Mouse (Mus musculus) kidney, postnatal 0 days (tissue): ENCODE results near the gene Neo1. TPM values are rescaled to one million over a fixed set of nuclear protein-coding genes. Genes with fewer than 3 reads are reported as not detected.

ENCODE experiments used
- ATAC-seq: fragments of 200-750 bp; cut with Nextera tagmentation; replicated peaks from 2 replicates; pipeline ENCODE4 v1.8.0; 2017; ENCODE audit warnings: low read depth, moderate number of reproducible peaks, moderate TSS enrichment, moderate library complexity; ENCODE audit not compliant: low FRiP score
- DNase-seq: peaks from one replicate; pipeline ENCODE4 v3.0.0-alpha.2; 2016; ENCODE audit warnings: low spot score
- H3K27ac ChIP-seq: fragments of 300-500 bp; sonication (generic); 2 replicates; pipeline ENCODE4 v1.5.1; 2014; ENCODE audit warnings: mild to moderate bottlenecking
- H3K27me3 ChIP-seq: fragments of 300-500 bp; sonication (generic); 2 replicates; pipeline ENCODE4 v1.6.1; 2014; ENCODE audit warnings: low read length, mixed read lengths; ENCODE audit not compliant: insufficient read depth
- H3K36me3 ChIP-seq: fragments of 300-500 bp; sonication (generic); 2 replicates; pipeline ENCODE4 v1.6.1; 2014; ENCODE audit warnings: low read length, mixed read lengths; ENCODE audit not compliant: insufficient read depth
- H3K4me1 ChIP-seq: fragments of 300-500 bp; sonication (generic); replicated peaks from 2 replicates; pipeline ENCODE4 v1.6.1; 2014; ENCODE audit warnings: antibody characterized with exemption, low read length, mixed read lengths; ENCODE audit not compliant: insufficient read depth
- H3K4me2 ChIP-seq: fragments of 300-500 bp; sonication (generic); 2 replicates; pipeline ENCODE4 v1.6.1; 2014; ENCODE audit warnings: mild to moderate bottlenecking, low read length, moderate library complexity, mixed read lengths
- H3K4me3 ChIP-seq: fragments of 300-500 bp; sonication (generic); replicated peaks from 2 replicates; pipeline ENCODE4 v1.5.1; 2014; ENCODE audit warnings: low read depth, low read length
- H3K9ac ChIP-seq: fragments of 300-500 bp; sonication (generic); 2 replicates; pipeline ENCODE4 v1.6.1; 2014; ENCODE audit warnings: low read depth, low read length
- H3K9me3 ChIP-seq: fragments of 300-500 bp; sonication (generic); replicated peaks from 2 replicates; pipeline ENCODE4 v1.6.1; 2016; ENCODE audit warnings: low read length, inconsistent platforms, mixed read lengths
- CTCF ChIP-seq: IDR thresholded peaks from 2 replicates; pipeline ENCODE4 v1.5.1; 2016; ENCODE audit warnings: antibody characterized with exemption, low read depth, mild to moderate bottlenecking, moderate library complexity
- WGBS: fragments of 180-500 bp; shearing (Covaris S2); extraction: QIAGEN DNeasy Blood & Tissue Kit; methylation state at CpG from one replicate; pipeline ENCODE4 v1.1.7; 2014; 5-methylcytosine and 5-hydroxymethylcytosine counted together
- polyA plus RNA-seq: library from polyadenylated mRNA; unstranded; fragments of >200 nt; fragmentation: Nextera tagmentation; extraction: Ambion mirVana; gene quantifications from 2 replicates; pipeline ENCODE4 v1.2.1, GENCODE M21; 2015

The Neo1 gene
- polyA plus RNA-seq, 1 experiment from 2014 or later = 25.3 TPM

- Histone ChIP-seq H3K36me3 (no peaks in the 10 kb centered on the region), H3K27me3 (no peaks in the 10 kb centered on the region), H3K4me1 (no peaks in the 10 kb centered on the region; the same call in 1 of the 2 replicates), H3K27ac (no peak overlapping the region), H3K4me2 (no peak overlapping the region), H3K9ac (no peak overlapping the region), H3K4me3 (no peak overlapping the region), H3K9me3 (no peaks in the 10 kb centered on the region)
- ATAC-seq = no peak
- no peak for DNase-seq
- no peak for TF ChIP-seq CTCF
- 35% methylated on average over 6 of the region's 6 CpGs for WGBS
These were observed 29.5 kb upstream of the Neo1 start for GRCm38 (mm10) chr9:59065616-59066301.

GRCm38 (mm10) chr9:59062409-59062808 is 26.2 kb upstream of the Neo1 start:
- H3K4me2 ChIP-seq = no peak overlapping the region
- H3K27ac ChIP-seq = no peak overlapping the region
- H3K9me3 ChIP-seq = no peaks in the 10 kb centered on the region
- H3K4me3 ChIP-seq = no peak overlapping the region
- ATAC-seq = no peak
- no peak for TF ChIP-seq CTCF
- H3K4me1 ChIP-seq = no peaks in the 10 kb centered on the region; the same call in 1 of the 2 replicates
- no peak overlapping the region for H3K9ac ChIP-seq
- H3K27me3 ChIP-seq = no peaks in the 10 kb centered on the region
- DNase-seq = no peak
- no peaks in the 10 kb centered on the region for H3K36me3 ChIP-seq
- WGBS = 62% methylated on average over 4 of the region's 4 CpGs

GRCm38 (mm10) chr9:59060026-59060605 is 23.9 kb upstream of the Neo1 start:
- H3K4me1 ChIP-seq = no peaks in the 10 kb centered on the region
- no peak overlapping the region for H3K27ac ChIP-seq
- H3K9me3 ChIP-seq = no peaks in the 10 kb centered on the region
- no peak overlapping the region for H3K9ac ChIP-seq
- WGBS = 79% methylated on average over 9 of the region's 9 CpGs
- TF ChIP-seq CTCF = no peak
- DNase-seq = no peak
- H3K4me3 ChIP-seq = no peak overlapping the region
- H3K27me3 ChIP-seq = no peaks in the 10 kb centered on the region
- H3K4me2 ChIP-seq = no peak overlapping the region
- no peaks in the 10 kb centered on the region for H3K36me3 ChIP-seq
- ATAC-seq = no peak

- 89% methylated on average over 6 of the region's 6 CpGs for WGBS
These were observed 22.9 kb upstream of the Neo1 start for GRCm38 (mm10) chr9:59059158-59059557.

GRCm38 (mm10) chr9:59058060-59058459 is 21.8 kb upstream of the Neo1 start:
- TF ChIP-seq CTCF = no peak
- H3K27me3 ChIP-seq = no peaks in the 10 kb centered on the region
- H3K36me3 ChIP-seq = no peaks in the 10 kb centered on the region
- no peak overlapping the region for H3K4me2 ChIP-seq
- no peaks in the 10 kb centered on the region for H3K4me1 ChIP-seq
- H3K9ac ChIP-seq = no peak overlapping the region
- no peak overlapping the region for H3K4me3 ChIP-seq
- WGBS = 83% methylated on average over 6 of the region's 6 CpGs
- H3K9me3 ChIP-seq = no peaks in the 10 kb centered on the region
- no peak for ATAC-seq
- no peak for DNase-seq
- H3K27ac ChIP-seq = no peak overlapping the region

More at GRCm38 (mm10) chr9:59059158-59059557, 22.9 kb upstream of the Neo1 start:
- no peaks in the 10 kb centered on the region for H3K36me3 ChIP-seq
- no peak for TF ChIP-seq CTCF
- H3K4me3 ChIP-seq = no peak overlapping the region
- no peak for ATAC-seq
- no peaks in the 10 kb centered on the region for H3K27me3 ChIP-seq
- no peak overlapping the region for H3K4me2 ChIP-seq
- no peak overlapping the region for H3K9ac ChIP-seq
- no peaks in the 10 kb centered on the region for H3K9me3 ChIP-seq
- H3K27ac ChIP-seq = no peak overlapping the region
- DNase-seq = no peak
- H3K4me1 ChIP-seq = no peaks in the 10 kb centered on the region

GRCm38 (mm10) chr9:59056281-59056680 is 20.0 kb upstream of the Neo1 start:
- Histone ChIP-seq H3K27ac (no peak overlapping the region), H3K4me1 (no peaks in the 10 kb centered on the region), H3K27me3 (no peaks in the 10 kb centered on the region), H3K9ac (no peak overlapping the region), H3K4me2 (peak overlapping the region; percentile 46), H3K9me3 (no peaks in the 10 kb centered on the region), H3K4me3 (peak overlapping the region; percentile 16; the same call in 1 of the 2 replicates), H3K36me3 (no peaks in the 10 kb centered on the region)
- DNase-seq (no peak), ATAC-seq (no peak)
- TF ChIP-seq CTCF = no peak
- 31% methylated on average over 8 of the region's 8 CpGs for WGBS
